Mouse (Mus musculus) heart, embryonic 16.5 days (tissue): Measurements from ENCODE around the gene Tmbim1. TPM values are rescaled to one million over a fixed set of nuclear protein-coding genes. Genes with fewer than 3 reads are reported as not detected.

Experiments
- ATAC-seq: fragments of 200-750 bp; cut with Nextera tagmentation; replicated peaks from 2 replicates; pipeline ENCODE4 v1.8.0; 2017; ENCODE audit warnings: moderate number of reproducible peaks; ENCODE audit not compliant: insufficient read depth, low FRiP score; ENCODE audit errors: extremely low read depth
- H3K27ac ChIP-seq: fragments of 300-500 bp; sonication (generic); 2 replicates; pipeline ENCODE4 v1.5.1; 2014; ENCODE audit warnings: mild to moderate bottlenecking, low read length, control low read depth, moderate library complexity
- H3K27me3 ChIP-seq: fragments of 300-500 bp; sonication (generic); 2 replicates; pipeline ENCODE4 v1.6.1; 2014; ENCODE audit warnings: low read length, mixed read lengths; ENCODE audit not compliant: control insufficient read depth, insufficient read depth
- H3K36me3 ChIP-seq: fragments of 300-500 bp; sonication (generic); 2 replicates; pipeline ENCODE4 v1.6.1; 2014; ENCODE audit not compliant: control insufficient read depth, insufficient read depth
- H3K4me1 ChIP-seq: fragments of 300-500 bp; sonication (generic); 2 replicates; pipeline ENCODE4 v1.6.1; 2014; ENCODE audit warnings: low read length, mixed read lengths; ENCODE audit not compliant: control insufficient read depth, insufficient read depth
- H3K4me2 ChIP-seq: fragments of 300-500 bp; sonication (generic); 2 replicates; pipeline ENCODE4 v1.6.1; 2014; ENCODE audit warnings: low read depth, mild to moderate bottlenecking, control low read depth, low read length
- H3K4me3 ChIP-seq: fragments of 300-500 bp; sonication (generic); 2 replicates; pipeline ENCODE4 v1.5.1; 2014; ENCODE audit warnings: mild to moderate bottlenecking, control low read depth, low read length
- H3K9ac ChIP-seq: fragments of 300-500 bp; sonication (generic); 2 replicates; pipeline ENCODE4 v1.6.1; 2014; ENCODE audit warnings: low read length, control low read depth
- H3K9me3 ChIP-seq: fragments of 300-500 bp; sonication (generic); replicated peaks from 2 replicates; pipeline ENCODE4 v1.6.1; 2016; ENCODE audit warnings: low read length; ENCODE audit not compliant: control insufficient read depth
- WGBS: fragments of 180-500 bp; shearing (Covaris S2); extraction: QIAGEN DNeasy Blood & Tissue Kit; methylation state at CpG from one replicate; pipeline ENCODE4 v1.1.7; 2014; 5-methylcytosine and 5-hydroxymethylcytosine counted together
- polyA plus RNA-seq: library from polyadenylated mRNA; unstranded; fragments of >200 nt; fragmentation: Nextera tagmentation; extraction: Ambion mirVana; gene quantifications from 2 replicates; pipeline ENCODE4 v1.2.1, GENCODE M21; 2015

The Tmbim1 gene
- polyA plus RNA-seq, 1 experiment from 2014 or later, result 51.4 TPM

GRCm38 (mm10) chr1:74313049-74313692 is 7.7 kb upstream of the Tmbim1 start:
- Histone ChIP-seq H3K9me3 (no peaks in the 10 kb centered on the region), H3K4me1 (peaks cover 26% of the 10 kb centered on the region), H3K36me3 (no peaks in the 10 kb centered on the region), H3K9ac (no peak overlapping the region), H3K27me3 (no peaks in the 10 kb centered on the region), H3K4me3 (no peak overlapping the region), H3K27ac (peak overlapping the region; percentile 28; the same call in 1 of the 2 replicates), H3K4me2 (no peak overlapping the region)
- under 1% methylated on average over 3 of the region's 3 CpGs for WGBS
- peak; percentile 38 for ATAC-seq

- WGBS, result 17% methylated on average over 3 of the region's 3 CpGs
- Histone ChIP-seq H3K4me3 (no peak overlapping the region), H3K4me1 (peaks cover 27% of the 10 kb centered on the region), H3K27ac (peak overlapping the region; percentile 51), H3K9me3 (no peaks in the 10 kb centered on the region), H3K9ac (no peak overlapping the region), H3K4me2 (no peak overlapping the region), H3K27me3 (no peaks in the 10 kb centered on the region), H3K36me3 (no peaks in the 10 kb centered on the region)
- 0 out of 2 replicates have a peak, but pooled peaks have one; percentile 34 for ATAC-seq
Measured at GRCm38 (mm10) chr1:74309767-74310166, 4.3 kb upstream of the Tmbim1 start.

GRCm38 (mm10) chr1:74308001-74308964 is 2.9 kb upstream of the Tmbim1 start:
- Histone ChIP-seq H3K4me3 (no peak overlapping the region), H3K4me1 (peaks cover 27% of the 10 kb centered on the region), H3K27me3 (no peaks in the 10 kb centered on the region), H3K36me3 (no peaks in the 10 kb centered on the region), H3K9me3 (no peaks in the 10 kb centered on the region), H3K27ac (no peak overlapping the region), H3K9ac (no peak overlapping the region), H3K4me2 (no peak overlapping the region)
- no peak for ATAC-seq
- WGBS, result 78% methylated on average over 10 of the region's 10 CpGs

GRCm38 (mm10) chr1:74307146-74307545 is 1.7 kb upstream of the Tmbim1 start:
- ATAC-seq, result no peak
- Histone ChIP-seq H3K27ac (no peak overlapping the region), H3K4me2 (no peak overlapping the region), H3K36me3 (no peaks in the 10 kb centered on the region), H3K4me3 (no peak overlapping the region), H3K4me1 (peaks cover 30% of the 10 kb centered on the region), H3K9ac (no peak overlapping the region), H3K9me3 (no peaks in the 10 kb centered on the region), H3K27me3 (no peaks in the 10 kb centered on the region)
- WGBS, result 94% methylated on average over 1 of the region's 1 CpGs

- Histone ChIP-seq H3K4me3 (no peak overlapping the region), H3K27me3 (no peaks in the 10 kb centered on the region), H3K36me3 (no peaks in the 10 kb centered on the region), H3K4me1 (peaks cover 42% of the 10 kb centered on the region), H3K9ac (no peak overlapping the region), H3K27ac (peak overlapping the region; percentile 23; the same call in 1 of the 2 replicates), H3K9me3 (no peaks in the 10 kb centered on the region), H3K4me2 (no peak overlapping the region)
- WGBS, result 61% methylated on average over 4 of the region's 4 CpGs
- ATAC-seq, result no peak
Measured at GRCm38 (mm10) chr1:74304946-74305345, 476 bp downstream of the Tmbim1 start.

GRCm38 (mm10) chr1:74304339-74304790 is 1.1 kb downstream of the Tmbim1 start:
- WGBS, result 11% methylated on average over 12 of the region's 12 CpGs
- peak overlapping the region; percentile 83 for H3K4me2 ChIP-seq
- peak overlapping the region; percentile 95 for H3K27ac ChIP-seq
- no peaks in the 10 kb centered on the region for H3K9me3 ChIP-seq
- H3K4me3 ChIP-seq, result peak overlapping the region; percentile 85
- H3K36me3 ChIP-seq, result no peaks in the 10 kb centered on the region
- 0 out of 2 replicates have a peak, but pooled peaks have one; percentile 3 for ATAC-seq
- H3K4me1 ChIP-seq, result peaks cover 42% of the 10 kb centered on the region
- peak overlapping the region; percentile 93 for H3K9ac ChIP-seq
- no peaks in the 10 kb centered on the region for H3K27me3 ChIP-seq

GRCm38 (mm10) chr1:74303509-74304338 is 1.7 kb downstream of the Tmbim1 start:
- WGBS, result 0% methylated on average over 54 of the region's 56 CpGs
- ATAC-seq, result peak; percentile 84
- Histone ChIP-seq H3K27ac (peak overlapping the region; percentile 95), H3K4me3 (peak overlapping the region; percentile 85), H3K36me3 (no peaks in the 10 kb centered on the region), H3K9ac (peak overlapping the region; percentile 93), H3K9me3 (no peaks in the 10 kb centered on the region), H3K27me3 (no peaks in the 10 kb centered on the region), H3K4me1 (peaks cover 45% of the 10 kb centered on the region), H3K4me2 (peak overlapping the region; percentile 83)

- H3K9me3 ChIP-seq, result no peaks in the 10 kb centered on the region
- WGBS, result 53% methylated on average over 2 of the region's 2 CpGs
- peak overlapping the region; percentile 85 for H3K4me3 ChIP-seq
- peaks cover 54% of the 10 kb centered on the region for H3K4me1 ChIP-seq
- peak overlapping the region; percentile 56 for H3K9ac ChIP-seq
- ATAC-seq, result no peak
- H3K36me3 ChIP-seq, result no peaks in the 10 kb centered on the region
- peak overlapping the region; percentile 95 for H3K27ac ChIP-seq
- H3K27me3 ChIP-seq, result no peaks in the 10 kb centered on the region
- peak overlapping the region; percentile 83 for H3K4me2 ChIP-seq
Measured at GRCm38 (mm10) chr1:74302835-74303234, 2.6 kb downstream of the Tmbim1 start.
